Mouse (Mus musculus): ENCODE results near the gene Doc2b.

DNA sequence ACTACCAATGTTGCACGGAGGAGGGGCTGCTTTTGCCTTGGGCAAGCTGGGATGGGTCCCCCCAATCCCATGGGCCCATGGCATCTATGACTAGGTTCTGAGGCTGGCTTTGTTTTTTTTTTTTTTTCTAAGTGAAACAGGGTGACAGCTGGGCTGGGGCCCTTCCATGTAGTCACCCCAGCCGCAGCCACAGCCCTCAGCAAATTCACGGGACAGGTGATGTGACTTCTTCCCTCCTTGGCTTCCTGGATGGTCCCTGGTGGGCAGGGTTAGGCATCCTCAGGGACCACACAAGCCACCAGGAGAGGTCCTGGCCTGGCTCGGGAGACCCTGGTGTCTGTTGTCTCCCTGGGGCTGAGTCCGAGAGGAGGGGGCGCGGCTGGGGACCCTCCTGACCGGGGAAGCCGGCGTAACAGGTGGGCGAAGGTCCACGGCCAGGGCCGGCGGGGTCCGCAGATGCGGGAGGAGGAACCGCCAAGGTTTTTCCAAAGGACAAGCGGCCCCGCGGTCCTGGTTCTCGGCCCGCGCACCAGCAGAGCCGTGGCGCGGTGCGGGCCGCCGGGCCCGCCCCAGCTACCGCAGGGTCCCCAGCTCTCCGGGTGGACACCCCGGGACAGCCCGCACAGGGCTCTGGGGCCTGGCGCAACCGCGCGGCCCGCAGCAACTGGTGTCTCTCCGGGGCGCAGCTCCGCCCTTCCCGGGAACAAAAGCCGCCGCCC is 1.1 kb downstream of the Doc2b start:
- TF ChIP-seq POLR2A (IDR thresholded peaks at IDR 0.05; ENCODE audit: borderline replicate concordance, extremely low read depth, insufficient read depth, insufficient read length, poor library complexity, severe bottlenecking), result no peak
- TF ChIP-seq CTCF (IDR thresholded peaks at IDR 0.05; ENCODE audit: borderline replicate concordance, extremely low read depth, insufficient read depth, insufficient read length), result no peak
